Mouse (Mus musculus): Measurements from ENCODE around the gene Pramef8.

GRCm38 (mm10) chr4:143450224-143450623 is 38.0 kb downstream of the Pramef8 start, which contains the start of gene Oog4:
- TF ChIP-seq POLR2A (IDR thresholded peaks at IDR 0.05; ENCODE audit: borderline replicate concordance, low read depth, low read length), result no peak
- TF ChIP-seq CTCF (IDR thresholded peaks at IDR 0.05; ENCODE audit: low read depth, low read length), result no peak

All from bone marrow macrophage, adult 2 months (primary cell).